Mouse (Mus musculus): Measurements from ENCODE around the gene Neurl1a. TPM values are rescaled to one million over a fixed set of nuclear protein-coding genes. Genes with fewer than 3 reads are reported as not detected.

Neurl1a gene
- total RNA-seq, 1 experiment: 10.2 TPM

GRCm38 (mm10) chr19:47286886-47287450 lies 108.3 kb downstream of the Neurl1a start:
- Histone ChIP-seq H3K9ac (ENCODE audit: insufficient read depth, low read depth, low read length, poor library complexity, severe bottlenecking) (peak overlapping the region; percentile 34; the same call in 1 of the 2 replicates), H3K4me3 (ENCODE audit: insufficient read depth in 1 of 2, low read depth in 1 of 2, low read length in 2 of 2, poor library complexity in 1 of 2, severe bottlenecking in 1 of 2) (no peak overlapping the region), H3K4me1 (ENCODE audit: control insufficient read depth in 2 of 2, insufficient read depth in 2 of 2, low read length in 2 of 2, poor library complexity in 1 of 2) (peaks cover 8 to 12% of the 10 kb centered on the region in 2 experiments; a peak in 3 of 4 replicates), H3K9me3 (ENCODE audit: control insufficient read depth, insufficient read depth, low read depth, low read length) (no peaks in the 10 kb centered on the region), H3K36me3 (ENCODE audit: control insufficient read depth, insufficient read depth, low read length, poor library complexity, severe bottlenecking) (peaks cover 3% of the 10 kb centered on the region; the same call in 1 of the 2 replicates), H3K27ac (ENCODE audit: insufficient read depth, low read depth, low read length, poor library complexity, severe bottlenecking) (0 out of 2 replicates have a peak overlapping the region, but pooled peaks have one; percentile 16)
- DNase-seq (ENCODE audit: low read depth, low spot score): peak; percentile 43
- TF ChIP-seq MAFK (IDR thresholded peaks at IDR 0.05; ENCODE audit: insufficient read depth, low read depth, low read length) (no peak), ZNF384 (IDR thresholded peaks at IDR 0.05; ENCODE audit: low read depth, low read length) (no peak), CHD2 (IDR thresholded peaks at IDR 0.05; ENCODE audit: low read depth, low read length) (no peak), ZC3H11A (IDR thresholded peaks at IDR 0.05; ENCODE audit: borderline replicate concordance, low read depth, low read length) (no peak), HCFC1 (IDR thresholded peaks at IDR 0.05; ENCODE audit: borderline replicate concordance, insufficient read depth, low read length) (no peak)
- in situ Hi-C loops (cut with MboI; ENCODE audit: low sequenced_read_pairs in 2 of 2, unreplicated experiment in 2 of 2): no loop called here

GRCm38 (mm10) chr19:47291307-47292080 lies 112.9 kb downstream of the Neurl1a start:
- no peak overlapping the region for H3K27ac ChIP-seq (ENCODE audit: insufficient read depth, low read depth, low read length, poor library complexity, severe bottlenecking)
- H3K4me1 ChIP-seq (ENCODE audit: control insufficient read depth in 2 of 2, insufficient read depth in 2 of 2, low read length in 2 of 2, poor library complexity in 1 of 2): peaks cover 0 to 4% of the 10 kb centered on the region in 2 experiments; a peak in 2 of 4 replicates
- H3K9me3 ChIP-seq (ENCODE audit: control insufficient read depth, insufficient read depth, low read depth, low read length): no peaks in the 10 kb centered on the region
- DNase-seq (ENCODE audit: low read depth, low spot score): no peak
- TF ChIP-seq ZC3H11A (IDR thresholded peaks at IDR 0.05; ENCODE audit: borderline replicate concordance, low read depth, low read length) (no peak), CHD2 (IDR thresholded peaks at IDR 0.05; ENCODE audit: low read depth, low read length) (no peak), HCFC1 (IDR thresholded peaks at IDR 0.05; ENCODE audit: borderline replicate concordance, insufficient read depth, low read length) (no peak), ZNF384 (IDR thresholded peaks at IDR 0.05; ENCODE audit: low read depth, low read length) (no peak), MAFK (IDR thresholded peaks at IDR 0.05; ENCODE audit: insufficient read depth, low read depth, low read length) (no peak)
- no peaks in the 10 kb centered on the region for H3K36me3 ChIP-seq (ENCODE audit: control insufficient read depth, insufficient read depth, low read length, poor library complexity, severe bottlenecking)
- H3K4me3 ChIP-seq (ENCODE audit: insufficient read depth in 1 of 2, low read depth in 1 of 2, low read length in 2 of 2, poor library complexity in 1 of 2, severe bottlenecking in 1 of 2): no peak overlapping the region
- H3K9ac ChIP-seq (ENCODE audit: insufficient read depth, low read depth, low read length, poor library complexity, severe bottlenecking): no peak overlapping the region
- in situ Hi-C loops (cut with MboI; ENCODE audit: low sequenced_read_pairs in 2 of 2, unreplicated experiment in 2 of 2): no loop called here

- no peak overlapping the region for H3K4me3 ChIP-seq (ENCODE audit: insufficient read depth in 1 of 2, low read depth in 1 of 2, low read length in 2 of 2, poor library complexity in 1 of 2, severe bottlenecking in 1 of 2)
- no peak overlapping the region for H3K9ac ChIP-seq (ENCODE audit: insufficient read depth, low read depth, low read length, poor library complexity, severe bottlenecking)
Measured at GRCm38 (mm10) chr19:47292451-47292951, 113.9 kb downstream of the Neurl1a start.

GRCm38 (mm10) chr19:47298100-47298499 lies 119.5 kb downstream of the Neurl1a start:
- TF ChIP-seq ZNF384 (IDR thresholded peaks at IDR 0.05; ENCODE audit: low read depth, low read length): no peak
- no peak for TF ChIP-seq MAFK (IDR thresholded peaks at IDR 0.05; ENCODE audit: insufficient read depth, low read depth, low read length)
- no peak for TF ChIP-seq ZC3H11A (IDR thresholded peaks at IDR 0.05; ENCODE audit: borderline replicate concordance, low read depth, low read length)
- no peak for TF ChIP-seq HCFC1 (IDR thresholded peaks at IDR 0.05; ENCODE audit: borderline replicate concordance, insufficient read depth, low read length)
- no peak for TF ChIP-seq CHD2 (IDR thresholded peaks at IDR 0.05; ENCODE audit: low read depth, low read length)
- no peak for DNase-seq (ENCODE audit: low read depth, low spot score)
- no peak overlapping the region for H3K9ac ChIP-seq (ENCODE audit: insufficient read depth, low read depth, low read length, poor library complexity, severe bottlenecking)
- no peak overlapping the region for H3K4me3 ChIP-seq (ENCODE audit: insufficient read depth in 1 of 2, low read depth in 1 of 2, low read length in 2 of 2, poor library complexity in 1 of 2, severe bottlenecking in 1 of 2)
- no peaks in the 10 kb centered on the region for H3K9me3 ChIP-seq (ENCODE audit: control insufficient read depth, insufficient read depth, low read depth, low read length)
- in situ Hi-C loops (cut with MboI; ENCODE audit: low sequenced_read_pairs in 2 of 2, unreplicated experiment in 2 of 2): no loop called here
- H3K4me1 ChIP-seq (ENCODE audit: control insufficient read depth in 2 of 2, insufficient read depth in 2 of 2, low read length in 2 of 2, poor library complexity in 1 of 2): peaks cover 0 to 14% of the 10 kb centered on the region in 2 experiments; a peak in 2 of 4 replicates
- no peaks in the 10 kb centered on the region; the same call in 1 of the 2 replicates for H3K36me3 ChIP-seq (ENCODE audit: control insufficient read depth, insufficient read depth, low read length, poor library complexity, severe bottlenecking)
- no peak overlapping the region for H3K27ac ChIP-seq (ENCODE audit: insufficient read depth, low read depth, low read length, poor library complexity, severe bottlenecking)

More at GRCm38 (mm10) chr19:47292451-47292951, 113.9 kb downstream of the Neurl1a start:
- H3K4me1 ChIP-seq (ENCODE audit: control insufficient read depth in 2 of 2, insufficient read depth in 2 of 2, low read length in 2 of 2, poor library complexity in 1 of 2): peaks cover 0 to 2% of the 10 kb centered on the region in 2 experiments; a peak in 1 of 4 replicates
- H3K9me3 ChIP-seq (ENCODE audit: control insufficient read depth, insufficient read depth, low read depth, low read length): no peaks in the 10 kb centered on the region
- DNase-seq (ENCODE audit: low read depth, low spot score): no peak
- H3K27ac ChIP-seq (ENCODE audit: insufficient read depth, low read depth, low read length, poor library complexity, severe bottlenecking): no peak overlapping the region
- in situ Hi-C loops (cut with MboI; ENCODE audit: low sequenced_read_pairs in 2 of 2, unreplicated experiment in 2 of 2): no loop called here
- TF ChIP-seq MAFK (IDR thresholded peaks at IDR 0.05; ENCODE audit: insufficient read depth, low read depth, low read length): no peak
- no peak for TF ChIP-seq HCFC1 (IDR thresholded peaks at IDR 0.05; ENCODE audit: borderline replicate concordance, insufficient read depth, low read length)
- no peak for TF ChIP-seq ZC3H11A (IDR thresholded peaks at IDR 0.05; ENCODE audit: borderline replicate concordance, low read depth, low read length)
- TF ChIP-seq ZNF384 (IDR thresholded peaks at IDR 0.05; ENCODE audit: low read depth, low read length): no peak
- no peak for TF ChIP-seq CHD2 (IDR thresholded peaks at IDR 0.05; ENCODE audit: low read depth, low read length)
- no peaks in the 10 kb centered on the region for H3K36me3 ChIP-seq (ENCODE audit: control insufficient read depth, insufficient read depth, low read length, poor library complexity, severe bottlenecking)
